Mouse (Mus musculus) liver, embryonic 16.5 days (tissue): ENCODE measurements around the gene Gm11027. TPM values are rescaled to one million over a fixed set of nuclear protein-coding genes. Genes with fewer than 3 reads are reported as not detected.
A peak's percentile ranks its signal among the peaks of the same experiment; 100 is the strongest.

Source experiments
- ATAC-seq: fragments of 200-750 bp; cut with Nextera tagmentation; 2 replicates; pipeline ENCODE4 v1.8.0; 2017; ENCODE audit warnings: low read depth, mild to moderate bottlenecking, moderate number of reproducible peaks, moderate library complexity
- H3K27ac ChIP-seq: fragments of 300-500 bp; sonication (generic); 2 replicates; pipeline ENCODE4 v1.5.1; 2014; ENCODE audit warnings: mild to moderate bottlenecking, low read length
- H3K27me3 ChIP-seq: fragments of 300-500 bp; sonication (generic); 2 replicates; pipeline ENCODE4 v1.6.1; 2014; ENCODE audit warnings: low read depth, low read length, mixed read lengths; ENCODE audit not compliant: control insufficient read depth, insufficient read depth
- H3K36me3 ChIP-seq: fragments of 300-500 bp; sonication (generic); 2 replicates; pipeline ENCODE4 v1.6.1; 2014; ENCODE audit warnings: mild to moderate bottlenecking; ENCODE audit not compliant: control insufficient read depth, insufficient read depth
- H3K4me1 ChIP-seq: fragments of 300-500 bp; sonication (generic); 2 replicates; pipeline ENCODE4 v1.6.1; 2014; ENCODE audit warnings: low read depth, low read length, mixed read lengths; ENCODE audit not compliant: control insufficient read depth
- H3K4me2 ChIP-seq: fragments of 300-500 bp; sonication (generic); 2 replicates; pipeline ENCODE4 v1.6.1; 2014; ENCODE audit warnings: low read depth, low read length, mixed read lengths
- H3K4me3 ChIP-seq: fragments of 300-500 bp; sonication (generic); 2 replicates; pipeline ENCODE4 v1.5.1; 2014; ENCODE audit warnings: low read depth, mild to moderate bottlenecking, low read length
- H3K9ac ChIP-seq: fragments of 300-500 bp; sonication (generic); 2 replicates; pipeline ENCODE4 v1.6.1; 2014; ENCODE audit warnings: low read depth, low read length
- H3K9me3 ChIP-seq: fragments of 300-500 bp; sonication (generic); replicated peaks from 2 replicates; pipeline ENCODE4 v1.6.1; 2016; ENCODE audit warnings: low read length; ENCODE audit not compliant: control insufficient read depth
- WGBS: fragments of 180-500 bp; shearing (Covaris S2); extraction: QIAGEN DNeasy Blood & Tissue Kit; methylation state at CpG from one replicate; pipeline ENCODE4 v1.1.7; 2014; ENCODE audit not compliant: insufficient replicate concordance; 5-methylcytosine and 5-hydroxymethylcytosine counted together
- microRNA-seq: library from miRNA; unstranded; fragments of <30 nt; microRNA quantifications from one replicate; pipeline ENCODE4, GENCODE M21; 2016
- polyA plus RNA-seq: library from polyadenylated mRNA; unstranded; fragments of >200 nt; fragmentation: Nextera tagmentation; extraction: Ambion mirVana; gene quantifications from 2 replicates; pipeline ENCODE4 v1.2.1, GENCODE M21; 2015

Gm11027 gene
- polyA plus RNA-seq, 1 experiment from 2014 or later: not detected

DNA sequence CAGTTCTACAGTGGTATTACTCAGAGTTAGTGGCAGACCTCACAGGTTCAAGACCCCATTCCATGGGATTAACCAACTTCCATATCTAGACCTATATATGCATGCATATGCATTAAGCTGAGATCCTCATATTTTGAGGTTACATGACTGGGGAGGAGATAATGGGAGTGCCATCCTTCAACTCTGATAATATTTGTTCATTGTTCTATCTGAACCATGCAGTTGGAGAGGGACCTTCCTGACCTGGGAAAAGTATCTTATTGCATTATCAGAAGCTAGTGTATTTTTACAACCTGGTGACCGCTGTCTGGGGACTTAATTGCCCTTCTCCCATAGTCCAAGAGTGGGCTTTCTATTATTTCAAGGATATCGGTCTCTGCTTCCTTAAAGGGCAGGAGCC is 33.4 kb downstream of the Gm11027 start:
- 39% methylated on average over 2 of the region's 2 CpGs for WGBS

DNA sequence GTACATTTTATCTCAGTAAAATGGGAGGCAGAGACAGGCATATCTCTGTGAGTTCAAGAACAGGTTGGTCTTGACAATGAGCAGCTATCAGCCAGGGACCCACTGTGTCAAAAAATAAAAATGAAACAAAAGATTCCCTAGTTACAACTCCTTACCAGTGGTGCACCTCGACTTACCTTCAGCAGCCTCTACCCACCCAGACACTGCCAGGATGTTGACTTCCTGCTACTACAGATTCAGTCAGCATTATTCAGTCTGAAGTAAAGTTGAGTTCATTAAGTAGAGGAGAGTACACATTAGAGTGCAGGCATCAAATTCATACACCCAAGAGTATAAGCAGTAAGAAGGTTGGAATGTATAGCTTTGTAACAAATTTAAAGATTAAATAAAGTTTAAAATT is 38.6 kb downstream of the Gm11027 start:
- no peaks in the 10 kb centered on the region for H3K27me3 ChIP-seq
- no peak overlapping the region for H3K4me3 ChIP-seq
- WGBS: 68% methylated on average over 1 of the region's 1 CpGs
- no peak overlapping the region for H3K4me2 ChIP-seq
- no peak overlapping the region for H3K9ac ChIP-seq
- H3K9me3 ChIP-seq: no peaks in the 10 kb centered on the region
- no peaks in the 10 kb centered on the region; the same call in 1 of the 2 replicates for H3K36me3 ChIP-seq
- H3K4me1 ChIP-seq: peaks cover 8% of the 10 kb centered on the region
- ATAC-seq: no peak
- H3K27ac ChIP-seq: no peak overlapping the region

More for the DNA sequence above, 33.4 kb downstream of the Gm11027 start:
- H3K9me3 ChIP-seq: no peaks in the 10 kb centered on the region
- no peak overlapping the region for H3K9ac ChIP-seq
- H3K4me1 ChIP-seq: peaks cover 4% of the 10 kb centered on the region
- H3K27ac ChIP-seq: no peak overlapping the region
- no peak overlapping the region for H3K4me3 ChIP-seq
- H3K4me2 ChIP-seq: no peak overlapping the region
- H3K36me3 ChIP-seq: no peaks in the 10 kb centered on the region
- no peaks in the 10 kb centered on the region for H3K27me3 ChIP-seq
- ATAC-seq: 0 out of 2 replicates have a peak, but pooled peaks have one; percentile 39

GRCm38 (mm10) chr12:116315498-116315897 is 40.3 kb downstream of the Gm11027 start:
- peaks cover 3% of the 10 kb centered on the region for H3K36me3 ChIP-seq
- no peak overlapping the region for H3K9ac ChIP-seq
- ATAC-seq: no peak
- peaks cover 5% of the 10 kb centered on the region for H3K4me1 ChIP-seq
- H3K9me3 ChIP-seq: no peaks in the 10 kb centered on the region
- H3K27me3 ChIP-seq: no peaks in the 10 kb centered on the region
- H3K4me3 ChIP-seq: no peak overlapping the region
- no peak overlapping the region for H3K4me2 ChIP-seq
- WGBS: 57% methylated on average over 3 of the region's 3 CpGs
- H3K27ac ChIP-seq: no peak overlapping the region

DNA sequence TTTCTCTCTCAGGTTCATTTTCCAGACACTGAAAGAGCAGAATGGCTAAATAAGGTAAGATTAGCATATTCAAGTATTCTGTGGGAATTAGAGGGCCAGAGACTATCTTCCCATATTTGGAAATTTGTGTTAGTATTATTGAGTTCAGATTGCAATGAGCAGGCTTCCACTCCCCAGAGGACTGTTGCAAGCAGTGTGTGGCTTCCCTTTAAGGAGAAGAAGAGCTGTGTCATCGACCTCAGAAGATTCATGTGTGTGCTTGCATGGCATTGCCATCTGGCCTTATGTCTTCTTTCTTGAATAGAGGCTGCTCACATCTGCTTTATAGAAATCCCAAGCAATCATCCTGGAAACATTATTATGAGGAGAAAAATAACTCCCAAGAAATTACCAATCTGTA is 42.6 kb downstream of the Gm11027 start:
- Histone ChIP-seq H3K4me2 (no peak overlapping the region), H3K4me1 (peaks cover 5% of the 10 kb centered on the region), H3K36me3 (peaks cover 6% of the 10 kb centered on the region), H3K4me3 (no peak overlapping the region), H3K9me3 (no peaks in the 10 kb centered on the region), H3K27ac (no peak overlapping the region), H3K9ac (no peak overlapping the region), H3K27me3 (no peaks in the 10 kb centered on the region)
- 21% methylated on average over 1 of the region's 1 CpGs for WGBS
- no peak for ATAC-seq

Small RNAs within 50 kb of the gene (microRNA-seq; reads per million reads assigned to microRNA genes)
- not detected for gene Gm23190

Other genes with a start within 250 kb of the Gm11027 start
- gene Zfp386, start 227.7 kb upstream of the Gm11027 start, polyA plus RNA-seq: 5.3 TPM in 2 replicates
- gene Vipr2, start 197.7 kb upstream of the Gm11027 start, polyA plus RNA-seq: 0.07 TPM in 2 replicates
- gene Wdr60, start 12.4 kb upstream of the Gm11027 start, polyA plus RNA-seq: 2.8 and 3.0 TPM in 2 replicates
- 9.4 TPM in 2 replicates for gene Esyt2, start 5.8 kb downstream of the Gm11027 start, polyA plus RNA-seq
- 42.9 and 46.0 TPM in 2 replicates for gene Ncapg2, start 130.0 kb downstream of the Gm11027 start, polyA plus RNA-seq
- gene Ptprn2, start 210.3 kb downstream of the Gm11027 start, polyA plus RNA-seq: 0.07 TPM in 1 of 2 replicates, not detected in the other